Mouse (Mus musculus) heart, embryonic 14.5 days (tissue): ENCODE measurements around the gene Vmn1r4. TPM values are rescaled to one million over a fixed set of nuclear protein-coding genes. Genes with fewer than 3 reads are reported as not detected.
A peak's percentile ranks its signal among the peaks of the same experiment; 100 is the strongest.

Experiments
- ATAC-seq: fragments of 200-750 bp; cut with Nextera tagmentation; 2 replicates; pipeline ENCODE4 v1.8.0; 2017; ENCODE audit warnings: low read depth, moderate TSS enrichment; ENCODE audit not compliant: insufficient number of reproducible peaks, insufficient read depth, low FRiP score
- H3K27ac ChIP-seq, 2 experiments: fragments of 200-500 bp in 1 of 2; fragments of 300-500 bp in 1 of 2; sonication (generic) in 1 of 2; replicated peaks in 1 of 2; 2 replicates each; pipeline ENCODE4 v1.5.1; 2012 to 2014; ENCODE audit warnings: low read depth in 2 of 2, low read length in 2 of 2, control low read depth in 1 of 2, mild to moderate bottlenecking in 1 of 2, mixed read lengths in 1 of 2; ENCODE audit not compliant: control insufficient read depth in 1 of 2, insufficient read depth in 1 of 2
- H3K27me3 ChIP-seq: fragments of 300-500 bp; sonication (generic); 2 replicates; pipeline ENCODE4 v1.6.1; 2014; ENCODE audit warnings: mild to moderate bottlenecking, low read length, control low read depth; ENCODE audit not compliant: control insufficient read depth, insufficient read depth
- H3K36me3 ChIP-seq: fragments of 300-500 bp; sonication (generic); 2 replicates; pipeline ENCODE4 v1.6.1; 2014; ENCODE audit warnings: mild to moderate bottlenecking, control low read depth, low read length, mixed read lengths; ENCODE audit not compliant: control insufficient read depth, insufficient read depth
- H3K4me1 ChIP-seq, 2 experiments: fragments of 200-500 bp in 1 of 2; fragments of 300-500 bp in 1 of 2; sonication (generic) in 1 of 2; 2 replicates each; pipeline ENCODE4 v1.6.1; 2012 to 2014; ENCODE audit warnings: low read length in 2 of 2, control low read depth in 1 of 2, mixed read lengths in 1 of 2; ENCODE audit not compliant: control insufficient read depth in 2 of 2, insufficient read depth in 2 of 2
- H3K4me2 ChIP-seq: fragments of 300-500 bp; sonication (generic); 2 replicates; pipeline ENCODE4 v1.6.1; 2014; ENCODE audit warnings: mild to moderate bottlenecking, low read length
- H3K4me3 ChIP-seq, 2 experiments: fragments of 200-500 bp in 1 of 2; fragments of 300-500 bp in 1 of 2; sonication (generic) in 1 of 2; 2 replicates each; pipeline ENCODE4 v1.5.1; 2012 to 2014; ENCODE audit warnings: low read length in 2 of 2, mild to moderate bottlenecking in 2 of 2, control low read depth in 1 of 2, low read depth in 1 of 2, moderate library complexity in 1 of 2; ENCODE audit not compliant: control insufficient read depth in 1 of 2, insufficient read depth in 1 of 2
- H3K9ac ChIP-seq: fragments of 300-500 bp; sonication (generic); 2 replicates; pipeline ENCODE4 v1.6.1; 2014; ENCODE audit warnings: mild to moderate bottlenecking, low read length
- H3K9me3 ChIP-seq: fragments of 300-500 bp; sonication (generic); 2 replicates; pipeline ENCODE4 v1.6.1; 2016; ENCODE audit warnings: low read length, control low read depth; ENCODE audit not compliant: control insufficient read depth
- WGBS: fragments of 180-500 bp; shearing (Covaris S2); extraction: QIAGEN DNeasy Blood & Tissue Kit; methylation state at CpG from one replicate; pipeline ENCODE4 v1.1.7; 2014; 5-methylcytosine and 5-hydroxymethylcytosine counted together
- polyA plus RNA-seq: library from polyadenylated mRNA; unstranded; fragments of >200 nt; fragmentation: Nextera tagmentation; extraction: Ambion mirVana; gene quantifications from 2 replicates; pipeline ENCODE4 v1.2.1, GENCODE M21; 2014

Vmn1r4 gene
- polyA plus RNA-seq, 1 experiment from 2014 or later, result 0.09 TPM

DNA sequence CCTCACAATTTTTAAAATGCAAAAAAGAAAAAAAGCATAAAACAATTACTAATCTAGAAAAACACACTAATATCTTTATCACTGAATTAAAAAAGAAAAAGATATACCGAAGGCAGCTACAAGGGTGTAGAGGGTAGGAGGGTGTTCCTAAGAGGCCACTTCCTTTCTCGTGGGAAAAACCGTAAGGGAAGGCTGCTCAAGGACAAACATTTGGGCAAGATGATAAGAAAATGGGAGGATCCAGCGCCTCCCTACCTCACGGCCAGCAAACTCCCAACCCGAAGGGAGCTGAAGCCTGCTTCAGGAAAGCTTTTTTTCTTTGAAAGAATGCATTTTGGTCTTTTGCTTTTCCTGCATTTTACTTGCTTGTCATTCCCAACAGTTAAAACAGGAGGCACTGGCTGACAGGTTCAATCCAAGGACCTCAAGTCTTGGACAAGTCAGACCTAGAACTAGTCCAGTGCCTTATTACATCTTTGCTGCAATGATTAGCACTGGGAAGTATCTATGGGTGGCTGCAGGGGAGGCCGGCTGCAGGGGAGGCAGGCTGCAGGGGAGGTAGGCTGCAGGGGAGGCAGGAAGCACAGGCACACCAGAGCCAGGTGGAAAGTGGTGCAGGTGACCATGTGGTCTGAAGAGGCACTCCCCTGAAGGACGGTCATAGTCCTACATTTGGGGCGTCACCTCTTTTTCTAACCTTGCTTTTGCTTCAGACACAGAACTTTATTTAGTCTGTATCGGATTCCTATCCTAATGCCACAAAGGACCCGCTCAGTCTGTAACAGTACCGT is 6.0 kb upstream of the Vmn1r4 start:
- peaks cover 18 to 42% of the 10 kb centered on the region in 2 experiments for H3K4me1 ChIP-seq
- H3K4me3 ChIP-seq, result no peak overlapping the region
- 40% methylated on average over 12 of the region's 12 CpGs for WGBS

GRCm38 (mm10) chr6:56919330-56920044 is 4.3 kb upstream of the Vmn1r4 start:
- Histone ChIP-seq H3K36me3 (no peaks in the 10 kb centered on the region), H3K4me3 (no peak overlapping the region; a peak in 1 of 4 replicates), H3K9me3 (no peaks in the 10 kb centered on the region), H3K9ac (no peak overlapping the region), H3K4me2 (peak overlapping the region; percentile 26; the same call in 1 of the 2 replicates), H3K4me1 (peaks cover 18 to 44% of the 10 kb centered on the region in 2 experiments), H3K27ac (peak overlapping the region in 1 of 2 experiments; percentile 1; a peak in 2 of 4 replicates), H3K27me3 (no peaks in the 10 kb centered on the region)
- no peak for ATAC-seq
- WGBS, result 64% methylated on average over 7 of the region's 7 CpGs

More for the DNA sequence above, 6.0 kb upstream of the Vmn1r4 start:
- no peaks in the 10 kb centered on the region for H3K36me3 ChIP-seq
- H3K9ac ChIP-seq, result 0 out of 2 replicates have a peak overlapping the region, but pooled peaks have one; percentile 21
- H3K9me3 ChIP-seq, result no peaks in the 10 kb centered on the region
- H3K27ac ChIP-seq, result peak overlapping the region; percentile 29 to 60
- ATAC-seq, result no peak
- H3K4me2 ChIP-seq, result peak overlapping the region; percentile 27
- no peaks in the 10 kb centered on the region for H3K27me3 ChIP-seq

DNA sequence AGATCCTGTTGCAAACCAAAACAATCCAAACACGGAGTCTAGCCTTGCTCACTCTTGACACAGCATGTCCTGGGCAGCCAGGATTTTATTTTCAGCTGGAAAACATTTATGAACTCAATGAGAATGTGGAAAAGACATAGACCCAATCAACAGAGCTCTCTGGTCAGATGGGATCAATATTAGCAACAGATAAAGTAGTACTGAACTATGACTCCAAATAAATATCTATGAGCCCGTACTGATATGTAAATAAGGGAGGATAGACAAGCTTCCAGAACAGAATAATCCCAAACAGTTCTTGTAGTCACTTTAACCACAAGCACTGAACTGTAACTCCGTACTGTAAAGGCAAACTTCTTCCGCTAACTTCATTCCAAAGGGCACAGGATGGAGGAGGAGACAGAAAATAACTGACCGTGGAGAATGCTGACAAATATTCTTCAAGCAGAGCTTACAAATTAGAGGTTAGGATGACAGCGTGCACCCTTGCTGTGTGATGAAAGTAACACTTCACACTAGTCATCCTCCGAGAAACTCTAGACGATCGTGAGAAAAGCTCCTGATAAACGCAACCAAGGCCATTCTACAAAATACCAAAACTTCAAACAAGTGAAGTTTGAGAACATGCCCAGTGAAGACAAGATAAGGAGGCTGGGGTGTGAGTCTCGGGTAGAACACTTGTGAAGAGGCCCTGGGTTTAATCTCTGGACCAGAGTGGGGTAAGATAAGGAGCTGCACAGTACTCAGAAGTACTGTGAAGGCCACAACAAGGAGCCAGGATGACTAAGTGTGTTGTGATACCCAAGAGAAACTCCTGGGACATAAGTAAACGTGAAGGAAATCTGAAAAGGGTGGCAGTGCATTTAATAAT is 3.4 kb upstream of the Vmn1r4 start:
- Histone ChIP-seq H3K4me3 (no peak overlapping the region), H3K36me3 (no peaks in the 10 kb centered on the region), H3K9me3 (no peaks in the 10 kb centered on the region), H3K27ac (peak overlapping the region; percentile 1 to 49; a peak in 3 of 4 replicates), H3K27me3 (no peaks in the 10 kb centered on the region), H3K4me1 (peaks cover 18 to 44% of the 10 kb centered on the region in 2 experiments), H3K9ac (no peak overlapping the region), H3K4me2 (peak overlapping the region; percentile 26)
- WGBS, result 15% methylated on average over 12 of the region's 12 CpGs
- ATAC-seq, result no peak

GRCm38 (mm10) chr6:56923331-56923725 is 487 bp upstream of the Vmn1r4 start:
- H3K27ac ChIP-seq, result peak overlapping the region; percentile 76 to 79
- H3K9me3 ChIP-seq, result no peaks in the 10 kb centered on the region
- no peaks in the 10 kb centered on the region for H3K27me3 ChIP-seq
- WGBS, result under 1% methylated on average over 25 of the region's 25 CpGs
- peak overlapping the region; percentile 85 to 96 for H3K4me3 ChIP-seq
- no peaks in the 10 kb centered on the region for H3K36me3 ChIP-seq
- peak overlapping the region; percentile 74 for H3K4me2 ChIP-seq
- H3K9ac ChIP-seq, result peak overlapping the region; percentile 90
- H3K4me1 ChIP-seq, result peaks cover 10 to 26% of the 10 kb centered on the region in 2 experiments
- ATAC-seq, result no peak; the same call in 1 of the 2 replicates

GRCm38 (mm10) chr6:56931648-56932415 is 8.0 kb downstream of the Vmn1r4 start:
- H3K27me3 ChIP-seq, result no peaks in the 10 kb centered on the region
- 55% methylated on average over 4 of the region's 4 CpGs for WGBS
- H3K4me3 ChIP-seq, result no peak overlapping the region
- no peaks in the 10 kb centered on the region for H3K36me3 ChIP-seq
- H3K27ac ChIP-seq, result no peak overlapping the region
- H3K4me2 ChIP-seq, result no peak overlapping the region
- H3K9ac ChIP-seq, result no peak overlapping the region
- ATAC-seq, result no peak
- H3K4me1 ChIP-seq, result no peaks in the 10 kb centered on the region
- no peaks in the 10 kb centered on the region for H3K9me3 ChIP-seq

- Histone ChIP-seq H3K36me3 (no peaks in the 10 kb centered on the region), H3K4me2 (no peak overlapping the region), H3K4me1 (no peaks in the 10 kb centered on the region), H3K9me3 (no peaks in the 10 kb centered on the region), H3K4me3 (no peak overlapping the region), H3K27me3 (no peaks in the 10 kb centered on the region), H3K9ac (no peak overlapping the region), H3K27ac (no peak overlapping the region)
- ATAC-seq, result no peak
- 62% methylated on average over 2 of the region's 2 CpGs for WGBS
Observed at GRCm38 (mm10) chr6:56932464-56932863, 8.6 kb downstream of the Vmn1r4 start.
